Mouse (Mus musculus): ENCODE measurements around the gene Ptpn3. TPM values are rescaled to one million over a fixed set of nuclear protein-coding genes. Genes with fewer than 3 reads are reported as not detected.

Ptpn3 gene
- total and polyA plus RNA-seq, 3 experiments = 4.7 to 8.4 TPM; not detected in 1

- DNase-seq (ENCODE audit: low read depth, low spot score) = no peak
- Histone ChIP-seq H3K9ac (ENCODE audit: control insufficient read depth, low read depth, low read length, poor library complexity, severe bottlenecking) (no peak overlapping the region), H3K36me3 (ENCODE audit: control insufficient read depth in 1 of 2, insufficient read depth in 2 of 2, low read length in 2 of 2) (no peaks in the 10 kb centered on the region), H3K4me1 (ENCODE audit: control insufficient read depth in 1 of 2, insufficient read depth in 2 of 2, low read length in 2 of 2) (no peaks in the 10 kb centered on the region), H3K79me2 (ENCODE audit: control insufficient read depth, insufficient read depth, low read length, poor library complexity) (no peaks in the 10 kb centered on the region), H3K27ac (ENCODE audit: control insufficient read depth, low read depth, low read length) (no peak overlapping the region), H3K27me3 (ENCODE audit: control insufficient read depth in 1 of 2, insufficient read depth in 2 of 2, low read length in 2 of 2) (peaks cover 2% of the 10 kb centered on the region in 2 experiments; a peak in 1 of 4 replicates), H3K4me3 (ENCODE audit: control insufficient read depth in 1 of 2, insufficient read depth in 1 of 2, low read depth in 2 of 2, low read length in 2 of 2) (no peak overlapping the region), H3K9me3 (replicated peaks; ENCODE audit: insufficient read depth, low read length) (no peaks in the 10 kb centered on the region)
- TF ChIP-seq GABPA (IDR thresholded peaks at IDR 0.05; ENCODE audit: low read depth, low read length) = no peak
- TF ChIP-seq SMC3 (IDR thresholded peaks at IDR 0.05; ENCODE audit: low read depth, low read length) = no peak
- TF ChIP-seq USF2 (IDR thresholded peaks at IDR 0.05; ENCODE audit: borderline replicate concordance in 1 of 2, insufficient read depth in 1 of 2, low read depth in 1 of 2, low read length in 2 of 2) = no peak
- TF ChIP-seq CTCF (IDR thresholded peaks at IDR 0.05 in 2 of 3, conservative IDR thresholded peaks at IDR 0.05 in 1 of 3; ENCODE audit: control insufficient read depth in 1 of 3, insufficient read depth in 1 of 3, low read depth in 2 of 3, low read length in 3 of 3, poor library complexity in 1 of 3, severe bottlenecking in 1 of 3) = no peak
- no peak for TF ChIP-seq NRF1 (IDR thresholded peaks at IDR 0.05; ENCODE audit: insufficient read depth, low read depth, low read length, poor library complexity, severe bottlenecking)
- TF ChIP-seq GATA1 (IDR thresholded peaks at IDR 0.05; ENCODE audit: low read depth, low read length) = no peak
- TF ChIP-seq BHLHE40 (IDR thresholded peaks at IDR 0.05; ENCODE audit: borderline replicate concordance, low read depth, low read length) = no peak
- TF ChIP-seq MAFK (IDR thresholded peaks at IDR 0.05; ENCODE audit: borderline replicate concordance, low read depth, low read length) = no peak
- no peak for TF ChIP-seq MYC (IDR thresholded peaks at IDR 0.05; ENCODE audit: low read depth, low read length)
- TF ChIP-seq TAL1 (IDR thresholded peaks at IDR 0.05; ENCODE audit: low read length) = no peak
- TF ChIP-seq MAX (IDR thresholded peaks at IDR 0.05; ENCODE audit: low read length) = no peak
- TF ChIP-seq TCF12 (IDR thresholded peaks at IDR 0.05; ENCODE audit: low read depth, low read length) = no peak
Measured at GRCm38 (mm10) chr4:57160571-57160970, 141.1 kb downstream of the Ptpn3 start.

- H3K4me1 ChIP-seq (ENCODE audit: control insufficient read depth in 1 of 2, insufficient read depth in 2 of 2, low read length in 2 of 2) = peaks cover 0 to 8% of the 10 kb centered on the region in 2 experiments; a peak in 1 of 4 replicates
- 0 out of 4 replicates have a peak, but pooled peaks cover 0 to 2% of the 10 kb centered on the region in 2 experiments for H3K27me3 ChIP-seq (ENCODE audit: control insufficient read depth in 1 of 2, insufficient read depth in 2 of 2, low read length in 2 of 2)
- no peak for DNase-seq (ENCODE audit: low read depth, low spot score)
- no peaks in the 10 kb centered on the region for H3K36me3 ChIP-seq (ENCODE audit: control insufficient read depth in 1 of 2, insufficient read depth in 2 of 2, low read length in 2 of 2)
- no peak overlapping the region for H3K27ac ChIP-seq (ENCODE audit: control insufficient read depth, low read depth, low read length)
- H3K9me3 ChIP-seq (replicated peaks; ENCODE audit: insufficient read depth, low read length) = no peaks in the 10 kb centered on the region
- TF ChIP-seq ZKSCAN1 (IDR thresholded peaks at IDR 0.05; ENCODE audit: low read depth, low read length) = no peak
- no peak overlapping the region for H3K4me3 ChIP-seq (ENCODE audit: control insufficient read depth in 1 of 2, insufficient read depth in 1 of 2, low read depth in 2 of 2, low read length in 2 of 2)
- no peaks in the 10 kb centered on the region for H3K79me2 ChIP-seq (ENCODE audit: control insufficient read depth, insufficient read depth, low read length, poor library complexity)
- H3K9ac ChIP-seq (ENCODE audit: control insufficient read depth, low read depth, low read length, poor library complexity, severe bottlenecking) = no peak overlapping the region
Measured at GRCm38 (mm10) chr4:57156549-57157169, 145.0 kb downstream of the Ptpn3 start.

GRCm38 (mm10) chr4:57153838-57154237, 147.8 kb downstream of the Ptpn3 start:
- peaks cover 0 to 8% of the 10 kb centered on the region in 2 experiments; a peak in 1 of 4 replicates for H3K4me1 ChIP-seq (ENCODE audit: control insufficient read depth in 1 of 2, insufficient read depth in 2 of 2, low read length in 2 of 2)

More at GRCm38 (mm10) chr4:57153838-57154237, 147.8 kb downstream of the Ptpn3 start:
- Histone ChIP-seq H3K9me3 (replicated peaks; ENCODE audit: insufficient read depth, low read length) (no peaks in the 10 kb centered on the region), H3K79me2 (ENCODE audit: control insufficient read depth, insufficient read depth, low read length, poor library complexity) (no peaks in the 10 kb centered on the region), H3K27me3 (ENCODE audit: control insufficient read depth in 1 of 2, insufficient read depth in 2 of 2, low read length in 2 of 2) (0 out of 4 replicates have a peak, but pooled peaks cover 0 to 2% of the 10 kb centered on the region in 2 experiments), H3K27ac (ENCODE audit: control insufficient read depth, low read depth, low read length) (peak overlapping the region; percentile 13), H3K36me3 (ENCODE audit: control insufficient read depth in 1 of 2, insufficient read depth in 2 of 2, low read length in 2 of 2) (no peaks in the 10 kb centered on the region), H3K9ac (ENCODE audit: control insufficient read depth, low read depth, low read length, poor library complexity, severe bottlenecking) (peak overlapping the region; percentile 56), H3K4me3 (ENCODE audit: control insufficient read depth in 1 of 2, insufficient read depth in 1 of 2, low read depth in 2 of 2, low read length in 2 of 2) (peak overlapping the region; percentile 44 to 50; a peak in 3 of 4 replicates)
- TF ChIP-seq CTCF (IDR thresholded peaks at IDR 0.05 in 2 of 3, conservative IDR thresholded peaks at IDR 0.05 in 1 of 3; ENCODE audit: control insufficient read depth in 1 of 3, insufficient read depth in 1 of 3, low read depth in 2 of 3, low read length in 3 of 3, poor library complexity in 1 of 3, severe bottlenecking in 1 of 3) (no peak), CHD2 (IDR thresholded peaks at IDR 0.05; ENCODE audit: low read length) (no peak)
- no peak for DNase-seq (ENCODE audit: low read depth, low spot score)
